Mouse (Mus musculus): ENCODE measurements around the gene Gm20696.

DNA sequence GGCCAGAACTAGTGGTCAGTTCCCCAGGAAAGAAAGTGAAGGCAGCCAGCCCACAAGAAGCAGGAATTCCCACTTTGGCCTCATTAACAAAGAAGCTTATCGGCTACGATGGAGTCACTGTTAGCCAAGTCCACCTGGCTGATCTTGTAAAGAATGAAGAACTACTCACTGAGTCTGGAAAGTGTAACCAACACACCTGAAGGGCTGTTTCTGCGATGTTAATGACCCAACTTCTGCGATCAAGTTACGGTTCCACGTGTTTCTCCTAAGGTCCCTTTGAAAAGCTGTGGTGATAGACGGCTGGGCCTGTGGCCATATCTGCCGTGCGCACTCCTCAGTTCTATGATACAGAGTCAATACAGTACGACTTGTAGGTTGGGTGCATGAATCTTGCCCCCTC is 177.2 kb downstream of the Gm20696 start:
- TF ChIP-seq CTCF (IDR thresholded peaks at IDR 0.05; ENCODE audit: borderline replicate concordance, extremely low read depth, insufficient read depth, insufficient read length), result no peak
- TF ChIP-seq POLR2A (IDR thresholded peaks at IDR 0.05; ENCODE audit: borderline replicate concordance, extremely low read depth, insufficient read depth, insufficient read length, poor library complexity, severe bottlenecking), result no peak

Data from brain, embryonic 14.5 days (tissue).